Mouse (Mus musculus) adrenal gland, adult 8-10 months (tissue): ENCODE results near the gene Mzf1. TPM values are rescaled to one million over a fixed set of nuclear protein-coding genes. Genes with fewer than 3 reads are reported as not detected.
A peak's percentile ranks its signal among the peaks of the same experiment; 100 is the strongest.

Experiments
- DNase-seq: peaks from one replicate; pipeline ENCODE4 v3.0.0; 2022
- total RNA-seq, 4 experiments: library from RNA; stranded (reverse); gene quantifications; 2 replicates each; pipeline ENCODE4 v1.2.4; 2022

Mzf1 gene
- total RNA-seq, 4 experiments from 2014 or later = 3.2 to 7.5 (median 5.9) TPM

- DNase-seq = peak; percentile 98
These were observed 20.2 kb downstream of the Mzf1 start, which contains the start of gene Chmp2a for GRCm38 (mm10) chr7:13034148-13034977. Gene Chmp2a (minus strand): TSS chr7:13034807.

- DNase-seq = no peak
These were observed 21.0 kb downstream of the Mzf1 start for GRCm38 (mm10) chr7:13033451-13034147.

GRCm38 (mm10) chr7:13032541-13032940 lies 22.0 kb downstream of the Mzf1 start:
- no peak for DNase-seq

- DNase-seq = no peak
These were observed 22.6 kb downstream of the Mzf1 start for GRCm38 (mm10) chr7:13031983-13032382.

GRCm38 (mm10) chr7:13031069-13031468 lies 23.5 kb downstream of the Mzf1 start:
- DNase-seq = peak; percentile 17

GRCm38 (mm10) chr7:13028986-13029385 lies 25.6 kb downstream of the Mzf1 start:
- no peak for DNase-seq

- DNase-seq = no peak
These were observed 29.0 kb downstream of the Mzf1 start for GRCm38 (mm10) chr7:13025511-13026112.

- DNase-seq = peak; percentile 71
These were observed 29.8 kb downstream of the Mzf1 start for GRCm38 (mm10) chr7:13024805-13025204.

- DNase-seq = peak; percentile 88
These were observed 30.4 kb downstream of the Mzf1 start for GRCm38 (mm10) chr7:13023928-13024731.

- DNase-seq = peak; percentile 70
These were observed 31.6 kb downstream of the Mzf1 start for GRCm38 (mm10) chr7:13022773-13023535.

- no peak for DNase-seq
These were observed 39.3 kb downstream of the Mzf1 start for GRCm38 (mm10) chr7:13015217-13015616.

- no peak for DNase-seq
These were observed 40.2 kb downstream of the Mzf1 start for GRCm38 (mm10) chr7:13014275-13014839.

GRCm38 (mm10) chr7:13013671-13014070 lies 40.9 kb downstream of the Mzf1 start:
- no peak for DNase-seq

- no peak for DNase-seq
These were observed 44.3 kb downstream of the Mzf1 start, which contains the start of gene Zbtb45 for GRCm38 (mm10) chr7:13010005-13010908. Gene Zbtb45 (minus strand): TSS chr7:13010034.

GRCm38 (mm10) chr7:13009143-13010004 lies 45.2 kb downstream of the Mzf1 start:
- peak; percentile 90 for DNase-seq

- no peak for DNase-seq
These were observed 47.0 kb downstream of the Mzf1 start for GRCm38 (mm10) chr7:13007341-13008092.

GRCm38 (mm10) chr7:13006531-13006930 lies 48.0 kb downstream of the Mzf1 start:
- DNase-seq = no peak

GRCm38 (mm10) chr7:13006011-13006410 lies 48.6 kb downstream of the Mzf1 start:
- no peak for DNase-seq
